Mouse (Mus musculus) 3T3-L1 (cell line): Measurements from ENCODE around the gene Selenof.

ENCODE experiments used
- DNase-seq: peaks from one replicate; pipeline ENCODE4 v3.0.0-alpha.2; 2015; ENCODE audit warnings: low read depth, low spot score

Selenof gene

GRCm38 (mm10) chr3:144602413-144602812 lies 32.3 kb downstream of the Selenof start:
- no peak for DNase-seq

GRCm38 (mm10) chr3:144602819-144603218 lies 32.7 kb downstream of the Selenof start:
- DNase-seq: peak; percentile 83

- DNase-seq: peak; percentile 59
These were observed 33.5 kb downstream of the Selenof start for GRCm38 (mm10) chr3:144603558-144603957.

GRCm38 (mm10) chr3:144604205-144604604 lies 34.1 kb downstream of the Selenof start:
- peak; percentile 96 for DNase-seq

- DNase-seq: peak; percentile 57
These were observed 35.7 kb downstream of the Selenof start for GRCm38 (mm10) chr3:144605811-144606210.

GRCm38 (mm10) chr3:144606449-144606848 lies 36.3 kb downstream of the Selenof start:
- no peak for DNase-seq

GRCm38 (mm10) chr3:144608090-144608489 lies 38.0 kb downstream of the Selenof start:
- no peak for DNase-seq

- DNase-seq: no peak
These were observed 40.7 kb downstream of the Selenof start for GRCm38 (mm10) chr3:144610759-144611158.

- no peak for DNase-seq
These were observed 41.6 kb downstream of the Selenof start for GRCm38 (mm10) chr3:144611626-144612271.

GRCm38 (mm10) chr3:144612382-144612781 lies 42.3 kb downstream of the Selenof start:
- no peak for DNase-seq

GRCm38 (mm10) chr3:144614277-144614676 lies 44.2 kb downstream of the Selenof start:
- DNase-seq: no peak

GRCm38 (mm10) chr3:144614698-144615097 lies 44.6 kb downstream of the Selenof start:
- DNase-seq: no peak

- DNase-seq: no peak
These were observed 45.4 kb downstream of the Selenof start for GRCm38 (mm10) chr3:144615459-144615858.

- DNase-seq: peak; percentile 91
These were observed 46.7 kb downstream of the Selenof start for GRCm38 (mm10) chr3:144616654-144617425.

- no peak for DNase-seq
These were observed 47.6 kb downstream of the Selenof start for GRCm38 (mm10) chr3:144617633-144618180.

GRCm38 (mm10) chr3:144622930-144623612 lies 53.0 kb downstream of the Selenof start:
- no peak for DNase-seq

GRCm38 (mm10) chr3:144625691-144626090 lies 55.6 kb downstream of the Selenof start:
- peak; percentile 47 for DNase-seq

GRCm38 (mm10) chr3:144628005-144628914 lies 58.2 kb downstream of the Selenof start:
- DNase-seq: no peak

GRCm38 (mm10) chr3:144628915-144629230 lies 58.8 kb downstream of the Selenof start:
- no peak for DNase-seq

GRCm38 (mm10) chr3:144635236-144635635 lies 65.1 kb downstream of the Selenof start:
- no peak for DNase-seq

- no peak for DNase-seq
These were observed 68.0 kb downstream of the Selenof start for GRCm38 (mm10) chr3:144638110-144638509.
